Mouse (Mus musculus) skeletal muscle tissue, postnatal 0 days (tissue): ENCODE results near the gene Slc8a1. TPM values are rescaled to one million over a fixed set of nuclear protein-coding genes. Genes with fewer than 3 reads are reported as not detected.

ENCODE experiments used
- polyA plus RNA-seq: library from polyadenylated mRNA; unstranded; fragments of >200 nt; fragmentation: Nextera tagmentation; extraction: Ambion mirVana; gene quantifications from 2 replicates; pipeline ENCODE4 v1.2.1, GENCODE M21; 2015

Slc8a1 gene
- 2.1 and 2.6 TPM in 2 replicates for polyA plus RNA-seq

GRCm38 (mm10) chr17:81738311-81738755, at the start of gene Slc8a1:
Gene Slc8a1 (minus strand): TSS chr17:81738377.

DNA sequence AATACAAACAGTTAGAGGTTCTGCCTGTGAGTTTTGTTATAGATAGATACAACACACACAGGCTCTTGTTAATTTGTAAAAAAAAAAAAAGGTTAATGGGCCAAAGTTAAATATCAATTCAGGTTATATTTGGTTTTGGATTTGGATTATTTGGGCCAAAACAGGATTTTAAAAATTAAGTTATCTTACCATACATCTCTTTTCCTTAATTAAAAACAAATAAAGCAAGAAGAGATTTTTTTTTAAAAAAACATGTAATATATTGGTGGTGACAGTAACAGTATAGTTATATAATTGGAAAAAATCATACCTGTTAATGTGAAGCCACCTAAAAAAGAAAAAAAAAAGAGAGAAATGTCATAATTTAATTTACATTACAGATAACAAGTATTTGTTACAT, 296.7 kb downstream of the Slc8a1 start, which contains the start of gene Gm11096:
TSS of gene Gm11096 (plus strand) at position 301 of the 400 bp plus-strand sequence.

